Mouse (Mus musculus): ENCODE measurements around the gene Gna13.

Gna13 gene

DNA sequence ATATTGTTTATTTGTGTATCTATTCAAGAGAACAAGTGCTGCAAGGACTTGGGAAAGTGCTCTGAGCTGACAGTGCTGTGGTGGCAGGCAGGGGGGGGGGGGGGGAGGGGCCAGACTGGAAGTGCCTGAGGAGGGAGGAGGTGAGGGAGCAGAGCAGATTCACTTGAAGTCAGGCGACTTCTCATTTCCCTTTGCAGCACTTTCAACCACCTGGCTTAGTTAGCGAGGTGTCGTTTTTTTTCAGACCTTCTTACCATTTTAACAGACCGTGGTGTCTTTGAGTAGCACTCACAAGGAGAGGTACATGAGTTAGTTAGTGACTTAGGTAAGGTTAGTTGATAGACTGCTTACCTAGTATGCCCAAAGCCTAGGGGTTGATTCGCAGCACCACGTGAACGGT is 12.8 kb downstream of the Gna13 start:
- no peak for DNase-seq (ENCODE audit: low read depth, low spot score)

DNA sequence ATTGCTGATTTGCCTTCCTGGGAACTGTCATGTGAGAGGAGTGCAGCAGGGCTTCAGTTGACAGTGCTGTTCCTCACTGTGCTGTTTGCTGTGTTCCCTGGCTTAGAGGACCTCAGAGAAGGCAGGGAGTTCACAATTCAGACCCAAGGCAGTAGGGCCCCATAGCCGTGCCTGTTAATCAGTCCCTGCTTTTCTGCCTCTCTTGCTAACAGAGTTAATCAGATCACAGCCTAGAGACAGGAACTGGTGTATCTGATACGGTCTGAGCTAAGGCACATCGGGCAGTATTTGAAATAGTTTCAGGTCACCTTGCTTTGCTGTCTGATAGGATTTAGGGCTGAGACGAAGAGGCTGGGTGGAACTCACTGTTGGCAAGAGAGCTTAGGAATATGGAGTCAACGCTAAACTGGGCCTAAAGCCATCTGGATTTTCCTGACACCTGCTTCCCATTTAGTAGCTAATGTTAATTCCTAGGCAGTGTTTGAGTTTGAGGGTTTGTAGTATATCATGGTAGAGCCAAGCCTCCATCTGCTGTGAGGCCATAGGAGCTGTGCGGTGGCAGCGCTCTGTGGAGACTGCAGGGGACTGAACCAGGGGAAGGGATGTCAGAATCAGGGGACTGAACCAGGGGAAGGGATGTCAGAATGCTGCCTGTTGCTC is 14.0 kb downstream of the Gna13 start:
- DNase-seq (ENCODE audit: low read depth, low spot score): no peak

DNA sequence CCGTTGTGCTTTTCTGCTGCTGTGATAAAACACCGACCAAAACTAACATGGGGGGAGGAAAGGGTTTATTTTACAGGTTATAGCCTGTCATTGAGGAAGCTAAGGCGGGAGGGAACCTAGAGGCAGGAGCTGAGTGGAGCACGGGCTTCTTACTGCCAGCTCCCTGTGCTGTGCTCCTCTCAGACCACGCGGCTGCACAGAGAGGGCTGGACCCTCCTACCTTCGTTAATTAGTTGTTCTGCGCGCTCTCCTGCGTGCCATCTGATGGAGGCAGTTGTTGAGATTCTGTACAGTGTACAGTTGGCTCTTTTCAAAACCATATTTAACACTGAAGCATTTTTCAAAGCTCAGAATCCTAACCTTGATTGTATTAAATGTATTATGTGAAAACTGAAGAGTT is 14.8 kb downstream of the Gna13 start:
- no peak for DNase-seq (ENCODE audit: low read depth, low spot score)

GRCm38 (mm10) chr11:109378051-109378450 is 15.4 kb downstream of the Gna13 start:
- DNase-seq (ENCODE audit: low read depth, low spot score): no peak

DNA sequence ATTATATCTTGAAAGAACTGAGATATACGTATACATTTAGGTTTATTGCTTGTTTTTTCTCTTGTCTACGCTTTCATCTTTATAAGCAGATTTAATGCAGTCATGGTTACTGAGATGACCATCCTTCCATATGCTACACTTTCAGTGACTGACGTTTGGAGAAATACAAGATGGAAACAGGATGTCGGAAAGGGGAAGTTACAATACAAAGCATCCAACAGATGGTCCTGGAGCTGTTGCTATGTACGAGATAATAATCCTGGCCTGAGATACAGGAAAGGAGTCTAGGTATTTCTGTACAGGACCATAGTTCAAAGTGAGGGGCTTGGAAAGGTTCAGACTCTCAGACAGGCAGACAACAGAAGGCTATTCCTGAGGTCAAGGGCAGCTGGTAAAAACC is 18.0 kb downstream of the Gna13 start:
- no peak for DNase-seq (ENCODE audit: low read depth, low spot score)

DNA sequence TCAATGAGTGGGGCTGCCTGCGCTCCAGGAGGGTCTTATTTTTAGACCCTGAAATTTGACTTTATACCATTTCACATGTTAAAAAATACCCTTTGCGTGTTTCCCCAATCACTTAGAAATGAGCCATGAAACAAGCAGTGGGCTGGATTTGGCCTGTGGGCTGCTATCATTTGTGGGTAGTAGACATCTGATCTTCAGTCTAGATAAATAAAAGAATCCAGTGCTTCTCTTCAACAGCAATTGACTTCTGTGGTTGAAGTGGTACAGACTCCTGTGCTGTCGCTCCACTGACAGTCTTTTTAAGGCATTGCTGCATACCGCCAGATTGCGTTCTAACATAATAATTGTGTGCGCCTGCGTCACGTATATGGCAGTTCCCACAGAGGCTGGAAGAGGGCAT is 22.7 kb downstream of the Gna13 start:
- no peak for DNase-seq (ENCODE audit: low read depth, low spot score)

DNA sequence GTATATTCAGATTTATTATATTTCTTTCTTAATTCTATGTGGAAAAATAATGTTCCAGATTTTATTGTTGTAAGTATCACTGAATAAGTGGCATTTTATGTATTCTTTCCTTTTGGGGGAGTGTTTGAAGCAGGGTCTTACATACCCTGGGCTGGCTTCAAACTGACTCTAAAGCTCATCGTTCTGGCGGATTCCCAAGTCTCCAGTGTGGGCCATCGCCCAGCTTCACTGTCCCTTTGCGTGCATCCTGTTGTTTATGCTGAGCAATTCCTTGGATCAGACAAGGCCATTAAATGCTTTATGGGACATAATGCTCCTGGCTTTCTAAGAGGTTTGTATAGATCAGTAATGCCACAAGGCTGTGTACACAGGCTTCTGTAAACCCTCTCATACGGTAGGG is 26.4 kb downstream of the Gna13 start:
- DNase-seq (ENCODE audit: low read depth, low spot score): no peak

- no peak for DNase-seq (ENCODE audit: low read depth, low spot score)
Measured at GRCm38 (mm10) chr11:109391200-109391599, 28.6 kb downstream of the Gna13 start.

GRCm38 (mm10) chr11:109391760-109392159 is 29.1 kb downstream of the Gna13 start:
- DNase-seq (ENCODE audit: low read depth, low spot score): no peak

DNA sequence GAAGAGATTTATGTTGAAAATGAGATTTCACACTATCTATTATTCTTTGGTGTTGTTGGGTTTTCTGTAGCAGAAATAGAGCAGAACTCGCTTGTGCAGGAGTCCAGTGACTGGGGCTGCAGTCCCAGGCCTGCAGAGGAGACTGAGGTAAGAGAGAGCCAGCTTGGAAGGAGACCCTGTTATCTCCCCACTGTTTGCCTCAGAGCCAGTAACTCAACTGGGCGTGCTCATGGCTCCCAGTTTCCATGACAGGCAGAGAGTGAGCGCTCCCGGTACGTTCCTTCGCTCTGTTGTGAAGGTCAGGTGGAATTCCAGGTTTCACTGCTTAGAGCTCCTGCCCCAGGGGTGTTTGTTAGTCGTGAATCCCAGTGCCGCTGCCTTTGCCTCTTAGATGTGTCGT is 30.0 kb downstream of the Gna13 start:
- no peak for DNase-seq (ENCODE audit: low read depth, low spot score)

DNA sequence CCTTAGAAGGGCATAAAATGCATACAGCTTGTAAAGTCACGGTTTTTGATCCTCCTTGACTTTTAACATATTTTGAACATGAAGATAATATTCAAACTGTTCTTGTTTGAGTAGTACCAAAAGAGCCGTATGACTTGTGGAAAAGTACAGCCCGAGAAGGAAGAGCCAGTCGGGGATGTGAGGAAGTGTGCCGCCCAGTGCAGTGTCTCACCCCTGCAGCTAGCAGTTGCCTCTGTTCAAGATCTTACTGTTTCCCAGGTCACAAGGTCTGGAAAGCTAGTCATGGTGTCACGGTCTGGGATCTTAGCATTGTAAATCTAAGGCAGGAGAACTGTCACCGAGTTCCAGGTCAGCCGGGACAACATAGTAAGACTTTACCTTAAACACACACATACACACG is 32.1 kb downstream of the Gna13 start:
- no peak for DNase-seq (ENCODE audit: low read depth, low spot score)

DNA sequence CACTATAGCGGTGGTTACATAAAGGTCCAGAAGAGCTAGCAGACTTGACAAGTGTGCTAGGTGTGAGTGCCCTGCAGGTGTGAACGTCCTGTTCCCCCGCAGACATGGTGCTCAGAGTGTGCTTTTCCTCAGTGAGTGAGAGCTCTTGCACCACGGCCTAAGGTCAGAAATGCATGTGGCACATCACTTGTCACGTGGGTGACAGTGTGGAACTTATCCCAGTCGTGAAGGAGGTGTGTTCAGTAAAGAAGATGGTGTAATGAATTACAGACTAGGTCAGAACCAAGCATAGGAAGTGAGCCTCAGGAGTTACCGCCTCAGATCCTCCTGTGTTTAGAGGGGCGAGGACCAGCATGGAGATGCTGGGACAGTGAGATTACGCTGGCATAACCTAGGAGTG is 32.7 kb downstream of the Gna13 start:
- no peak for DNase-seq (ENCODE audit: low read depth, low spot score)

DNA sequence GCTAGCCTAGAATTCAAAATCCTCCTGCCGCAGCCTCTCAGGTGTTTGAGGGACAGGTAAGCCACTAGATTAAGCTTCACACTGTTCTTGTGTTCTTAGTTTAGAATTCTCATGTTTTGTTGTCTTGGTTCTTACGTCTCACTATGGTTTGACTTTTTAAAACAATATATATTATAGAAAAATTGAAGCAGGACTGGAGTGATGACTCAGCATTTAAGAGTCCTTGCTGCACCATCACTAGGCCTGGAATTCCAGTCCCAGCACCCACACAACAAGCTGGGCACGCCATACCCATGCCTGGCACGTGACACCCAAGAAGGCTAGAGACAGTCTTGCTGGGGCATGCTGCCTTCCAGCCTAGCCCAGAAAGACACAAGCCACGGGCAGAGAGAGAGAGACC is 43.8 kb downstream of the Gna13 start:
- DNase-seq (ENCODE audit: low read depth, low spot score): no peak

DNA sequence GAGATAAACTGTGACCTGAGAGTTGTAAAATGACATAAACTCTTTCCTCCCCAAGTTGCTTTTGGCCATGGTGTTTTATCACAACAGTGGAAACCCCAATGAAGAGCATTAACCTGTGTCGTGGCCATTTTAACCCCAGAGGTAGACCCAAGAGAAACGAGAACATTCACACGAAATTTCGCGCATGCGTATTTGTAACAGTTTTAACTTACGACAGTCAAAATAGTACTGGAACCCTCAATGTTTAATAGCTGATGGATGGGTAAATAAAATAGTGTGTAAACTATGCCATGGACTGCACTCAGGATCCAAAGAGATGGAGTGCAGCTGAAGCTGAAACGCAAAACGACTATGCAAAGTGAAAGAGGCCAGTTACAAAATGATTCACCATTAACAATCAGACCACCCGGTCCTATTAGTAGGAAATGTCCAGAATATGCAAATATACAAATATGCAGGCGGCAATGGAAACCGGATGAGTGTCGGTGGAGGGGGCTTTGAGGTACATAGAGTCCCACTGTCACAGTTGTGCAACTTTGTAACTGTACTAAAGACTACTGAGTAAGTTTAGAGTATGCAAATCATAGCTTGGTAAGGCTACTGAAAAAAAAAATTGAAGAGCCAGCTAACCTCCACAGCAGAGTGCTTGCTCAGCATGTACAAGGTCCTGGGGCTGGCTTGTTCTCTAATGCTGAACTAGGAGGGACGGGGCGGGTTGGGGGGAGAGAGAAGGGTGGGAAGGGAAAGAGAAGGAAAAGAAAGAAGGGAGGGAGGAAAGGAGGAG is 47.8 kb downstream of the Gna13 start:
- no peak for DNase-seq (ENCODE audit: low read depth, low spot score)

GRCm38 (mm10) chr11:109413617-109414016 is 51.0 kb downstream of the Gna13 start, which contains the start of gene 9930022D16Rik:
TSS of gene 9930022D16Rik (plus strand) at chr11:109413917.
- DNase-seq (ENCODE audit: low read depth, low spot score): no peak

DNA sequence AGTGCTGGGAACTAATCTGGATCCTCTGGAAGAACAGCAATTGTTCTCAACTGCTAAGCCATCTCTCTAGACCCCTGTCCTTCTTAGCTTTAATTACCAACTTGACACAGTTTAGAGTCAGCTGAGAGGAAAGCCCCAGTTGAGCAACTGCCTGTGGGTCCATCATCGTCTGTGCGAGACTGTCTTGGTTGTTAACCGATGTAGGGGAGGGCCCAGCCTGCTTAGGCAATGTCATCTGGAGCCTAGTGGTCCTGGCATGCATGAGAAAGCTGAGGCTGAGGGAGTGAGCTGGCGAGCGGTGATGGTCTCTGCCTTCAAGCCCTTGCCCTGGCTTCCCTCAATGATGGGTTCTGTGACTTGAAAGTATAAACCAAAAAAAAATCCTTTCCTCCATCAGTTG is 52.2 kb downstream of the Gna13 start:
- no peak for DNase-seq (ENCODE audit: low read depth, low spot score)

DNA sequence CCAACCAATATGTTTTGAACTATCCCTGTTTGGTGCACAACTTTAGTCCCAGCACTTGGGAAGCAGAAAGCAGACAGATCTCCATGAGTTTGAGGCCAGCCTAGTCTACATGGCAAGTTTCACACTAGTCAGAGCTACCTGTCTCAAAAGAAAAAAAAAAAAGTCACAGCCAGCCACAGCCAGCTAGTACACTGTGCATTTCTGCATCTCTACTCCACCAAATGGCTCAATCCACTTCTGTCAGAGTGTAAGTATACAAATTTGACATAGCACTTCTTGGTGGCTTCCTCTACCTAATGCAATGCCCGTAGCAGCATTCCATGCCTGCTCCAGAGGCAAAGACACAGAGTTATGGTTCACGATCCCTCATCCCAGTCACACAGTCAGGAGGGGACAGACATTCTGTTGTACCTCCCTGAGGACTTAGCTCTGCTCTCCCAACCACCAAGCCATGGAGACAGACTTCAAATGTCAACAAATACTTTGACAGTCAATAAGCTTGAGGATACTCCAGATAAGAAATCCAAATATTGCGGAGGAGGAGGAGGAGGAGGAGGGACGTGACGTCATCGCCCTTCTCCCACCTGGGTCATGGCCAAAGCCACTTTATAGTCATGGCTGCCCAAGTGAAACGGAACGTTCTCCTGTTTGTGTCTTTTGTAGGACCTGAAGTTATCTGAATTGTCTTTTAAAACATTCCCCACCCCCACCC is 54.2 kb downstream of the Gna13 start:
- no peak for DNase-seq (ENCODE audit: low read depth, low spot score)

GRCm38 (mm10) chr11:109417472-109418040 is 54.9 kb downstream of the Gna13 start:
- no peak for DNase-seq (ENCODE audit: low read depth, low spot score)

- DNase-seq (ENCODE audit: low read depth, low spot score): no peak
Measured at GRCm38 (mm10) chr11:109419461-109419860, 56.8 kb downstream of the Gna13 start.

DNA sequence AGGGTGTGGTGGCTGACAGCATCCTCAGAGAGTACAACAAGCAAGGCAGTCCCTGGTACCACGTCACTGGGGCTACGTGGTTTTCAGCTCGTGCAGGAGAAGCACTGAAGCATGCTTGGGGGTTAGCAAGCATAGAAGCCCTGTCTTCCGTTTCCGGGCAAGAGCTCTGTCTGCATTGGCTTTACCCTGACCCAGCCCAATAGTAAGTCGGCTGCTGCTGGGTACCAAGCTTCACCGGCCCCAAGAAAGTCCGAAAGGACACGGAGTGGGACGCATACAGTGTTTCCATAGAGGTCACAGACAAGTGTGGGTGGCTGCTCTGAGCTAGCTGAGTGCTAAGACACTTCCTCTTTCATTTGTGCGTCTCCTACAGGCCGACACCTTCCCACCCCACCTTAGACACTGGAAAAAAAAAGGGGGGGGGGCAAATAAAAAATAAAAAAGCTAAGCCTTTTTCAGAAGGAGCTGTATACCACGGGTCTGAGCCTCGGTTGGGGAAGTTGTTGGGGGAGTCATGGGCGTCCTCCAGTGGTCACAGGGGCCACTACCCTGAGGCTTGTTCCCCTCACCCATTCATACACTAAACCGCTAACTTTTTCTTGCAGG is 57.4 kb downstream of the Gna13 start:
- DNase-seq (ENCODE audit: low read depth, low spot score): no peak

DNA sequence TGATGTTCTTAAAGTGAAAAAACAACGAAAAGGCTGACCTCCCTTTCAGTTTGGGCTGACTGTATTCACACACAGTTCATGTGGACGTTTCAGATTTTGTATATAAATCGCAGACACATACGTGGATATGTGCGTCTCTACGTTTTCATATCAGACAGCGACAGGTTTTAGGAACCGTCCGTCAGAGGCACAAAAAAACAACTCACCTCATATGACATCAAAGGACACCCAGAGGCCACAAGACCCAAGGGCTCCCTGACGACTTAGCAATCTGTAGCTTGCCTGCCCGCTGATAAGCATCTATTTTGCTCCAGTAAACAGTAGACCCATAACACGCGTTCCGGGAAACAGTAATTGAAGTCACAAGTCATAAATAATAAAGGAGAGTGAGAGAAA is 57.9 kb downstream of the Gna13 start:
- no peak for DNase-seq (ENCODE audit: low read depth, low spot score)

DNA sequence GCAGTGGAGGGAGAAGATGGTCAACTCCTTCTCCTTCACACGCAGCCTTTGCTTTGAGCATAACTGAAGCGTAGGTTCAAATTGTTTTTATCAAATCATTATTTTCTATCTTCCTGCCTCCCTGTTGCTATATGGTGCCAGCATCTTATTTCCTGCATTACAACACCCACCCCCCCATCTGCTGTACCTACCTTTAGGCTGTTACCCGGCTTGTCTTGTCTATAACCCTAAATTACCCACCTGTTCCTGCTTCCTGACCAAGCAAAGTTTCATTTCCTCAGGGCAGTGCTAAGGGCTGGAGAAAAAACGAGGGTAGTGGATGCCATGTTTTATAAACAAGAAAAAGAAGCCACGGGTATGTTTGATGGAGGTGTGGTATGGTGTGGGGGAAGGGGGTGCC is 58.6 kb downstream of the Gna13 start:
- DNase-seq (ENCODE audit: low read depth, low spot score): no peak
